Mouse (Mus musculus) midbrain, embryonic 13.5 days (tissue): Measurements from ENCODE around the gene Sptbn4. TPM values are rescaled to one million over a fixed set of nuclear protein-coding genes. Genes with fewer than 3 reads are reported as not detected.
"Not testable (repeated sequence)": the region's sequence is repeated elsewhere in the genome, so short reads cannot be mapped to it uniquely, and the experiment has no call there.

Experiments used
- ATAC-seq: fragments of 200-750 bp; cut with Nextera tagmentation; 2 replicates; pipeline ENCODE4 v1.8.0; 2017; ENCODE audit warnings: mild to moderate bottlenecking, moderate TSS enrichment, moderate library complexity
- H3K27ac ChIP-seq: fragments of 300-500 bp; sonication (generic); 2 replicates; pipeline ENCODE4 v1.5.1; 2015; ENCODE audit warnings: inconsistent platforms, mild to moderate bottlenecking, moderate library complexity
- H3K27me3 ChIP-seq: fragments of 300-500 bp; sonication (generic); 2 replicates; pipeline ENCODE4 v1.6.1; 2015; ENCODE audit warnings: mild to moderate bottlenecking, inconsistent platforms
- H3K36me3 ChIP-seq: fragments of 300-500 bp; sonication (generic); 2 replicates; pipeline ENCODE4 v1.6.1; 2015; ENCODE audit warnings: mild to moderate bottlenecking, inconsistent platforms
- H3K4me1 ChIP-seq: fragments of 300-500 bp; sonication (generic); replicated peaks from 2 replicates; pipeline ENCODE4 v1.6.1; 2015; ENCODE audit warnings: inconsistent platforms
- H3K4me2 ChIP-seq: fragments of 300-500 bp; sonication (generic); replicated peaks from 2 replicates; pipeline ENCODE4 v1.6.1; 2015; ENCODE audit warnings: moderate library complexity, mild to moderate bottlenecking, inconsistent platforms
- H3K4me3 ChIP-seq: fragments of 300-500 bp; sonication (generic); replicated peaks from 2 replicates; pipeline ENCODE4 v1.5.1; 2015; ENCODE audit warnings: mild to moderate bottlenecking, inconsistent platforms
- H3K9ac ChIP-seq: fragments of 300-500 bp; sonication (generic); replicated peaks from 2 replicates; pipeline ENCODE4 v1.6.1; 2015; ENCODE audit warnings: mild to moderate bottlenecking, inconsistent platforms
- H3K9me3 ChIP-seq: fragments of 300-500 bp; sonication (generic); 2 replicates; pipeline ENCODE4 v1.6.1; 2016; ENCODE audit warnings: mild to moderate bottlenecking, inconsistent platforms
- WGBS: fragments of 180-500 bp; shearing (Covaris S2); methylation state at CpG from one replicate; pipeline ENCODE4 v1.1.7; 2015; 5-methylcytosine and 5-hydroxymethylcytosine counted together
- polyA plus RNA-seq: library from polyadenylated mRNA; unstranded; fragments of >200 nt; fragmentation: Nextera tagmentation; extraction: Ambion mirVana; gene quantifications from 2 replicates; pipeline ENCODE4 v1.2.1, GENCODE M21; 2015

The Sptbn4 gene
- 1.1 and 2.2 TPM in 2 replicates for polyA plus RNA-seq

GRCm38 (mm10) chr7:27447419-27448286 is at the start of gene Sptbn4, which contains the start of gene Blvrb:
Sptbn4 (minus strand) TSS chr7:27447686.
Blvrb (plus strand) TSS chr7:27447978.
- Histone ChIP-seq H3K4me3 (peak within 1 kb of the TSS; percentile 63), H3K4me2 (peak within 1 kb of the TSS; percentile 80), H3K27ac (peak within 1 kb of the TSS; percentile 54), H3K4me1 (peaks cover 22% of the 10 kb centered on the region), H3K9ac (peak within 1 kb of the TSS; percentile 81), H3K27me3 (peaks cover 28% of the 10 kb centered on the region), H3K36me3 (no peaks in the 10 kb centered on the region), H3K9me3 (no peaks in the 10 kb centered on the region)
- ATAC-seq: peak; percentile 92
- WGBS: 1% methylated on average over 54 of the region's 54 CpGs

- 93% methylated on average over 9 of the region's 9 CpGs for whole genome bisulfite sequencing
- not testable (repeated sequence) for H3K4me2 ChIP-seq, H3K4me3 ChIP-seq, H3K27me3 ChIP-seq, H3K27ac ChIP-seq, ATAC-seq, H3K9me3 ChIP-seq, H3K4me1 ChIP-seq, H3K9ac ChIP-seq, H3K36me3 ChIP-seq
Measured at GRCm38 (mm10) chr7:27494659-27495367, 47.3 kb upstream of the Sptbn4 start.

- H3K9me3 ChIP-seq: no peaks in the 10 kb centered on the region
Measured at GRCm38 (mm10) chr7:27493450-27493849, 46.0 kb upstream of the Sptbn4 start.

GRCm38 (mm10) chr7:27493022-27493421 is 45.5 kb upstream of the Sptbn4 start:
- Histone ChIP-seq H3K4me2 (no peak overlapping the region), H3K27me3 (peaks cover 16% of the 10 kb centered on the region; the same call in 1 of the 2 replicates), H3K4me3 (no peak overlapping the region), H3K9ac (no peak overlapping the region), H3K27ac (no peak overlapping the region), H3K36me3 (no peaks in the 10 kb centered on the region), H3K4me1 (peaks cover 9% of the 10 kb centered on the region; the same call in 1 of the 2 replicates), H3K9me3 (no peaks in the 10 kb centered on the region)
- 84% methylated on average over 3 of the region's 3 CpGs for WGBS
- ATAC-seq: no peak

More at GRCm38 (mm10) chr7:27493450-27493849, 46.0 kb upstream of the Sptbn4 start:
- no peaks in the 10 kb centered on the region for H3K36me3 ChIP-seq
- H3K27me3 ChIP-seq: peaks cover 16% of the 10 kb centered on the region; the same call in 1 of the 2 replicates
- H3K27ac ChIP-seq: no peak overlapping the region
- WGBS: 88% methylated on average over 5 of the region's 5 CpGs
- H3K9ac ChIP-seq: no peak overlapping the region
- ATAC-seq: no peak
- H3K4me2 ChIP-seq: no peak overlapping the region
- peaks cover 7% of the 10 kb centered on the region; the same call in 1 of the 2 replicates for H3K4me1 ChIP-seq
- no peak overlapping the region for H3K4me3 ChIP-seq

DNA sequence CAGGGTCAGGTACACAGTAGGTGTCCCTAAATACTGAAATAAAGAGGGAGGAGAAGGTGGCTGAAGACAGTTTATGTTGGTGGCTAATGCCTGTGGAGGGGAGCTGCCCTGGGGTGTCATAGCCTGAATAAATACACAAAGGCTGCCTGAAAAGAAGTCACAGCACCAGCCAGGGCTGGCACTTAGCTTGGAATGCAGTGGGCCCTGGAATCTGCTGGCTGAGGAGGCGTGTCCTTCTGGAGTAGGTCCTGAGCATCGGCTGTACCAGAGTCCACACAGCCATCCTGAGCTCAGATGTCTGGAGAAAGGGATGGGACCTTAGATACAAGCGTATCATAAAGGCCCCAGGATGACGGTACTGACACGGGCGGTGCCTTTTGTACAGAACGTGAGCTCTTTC is 44.4 kb upstream of the Sptbn4 start:
- Histone ChIP-seq H3K4me3 (no peak overlapping the region), H3K9ac (no peak overlapping the region), H3K9me3 (no peaks in the 10 kb centered on the region), H3K36me3 (no peaks in the 10 kb centered on the region), H3K27ac (no peak overlapping the region), H3K4me1 (peaks cover 18% of the 10 kb centered on the region; the same call in 1 of the 2 replicates), H3K27me3 (peaks cover 16% of the 10 kb centered on the region; the same call in 1 of the 2 replicates), H3K4me2 (no peak overlapping the region)
- no peak for ATAC-seq
- 79% methylated on average over 7 of the region's 7 CpGs for WGBS

DNA sequence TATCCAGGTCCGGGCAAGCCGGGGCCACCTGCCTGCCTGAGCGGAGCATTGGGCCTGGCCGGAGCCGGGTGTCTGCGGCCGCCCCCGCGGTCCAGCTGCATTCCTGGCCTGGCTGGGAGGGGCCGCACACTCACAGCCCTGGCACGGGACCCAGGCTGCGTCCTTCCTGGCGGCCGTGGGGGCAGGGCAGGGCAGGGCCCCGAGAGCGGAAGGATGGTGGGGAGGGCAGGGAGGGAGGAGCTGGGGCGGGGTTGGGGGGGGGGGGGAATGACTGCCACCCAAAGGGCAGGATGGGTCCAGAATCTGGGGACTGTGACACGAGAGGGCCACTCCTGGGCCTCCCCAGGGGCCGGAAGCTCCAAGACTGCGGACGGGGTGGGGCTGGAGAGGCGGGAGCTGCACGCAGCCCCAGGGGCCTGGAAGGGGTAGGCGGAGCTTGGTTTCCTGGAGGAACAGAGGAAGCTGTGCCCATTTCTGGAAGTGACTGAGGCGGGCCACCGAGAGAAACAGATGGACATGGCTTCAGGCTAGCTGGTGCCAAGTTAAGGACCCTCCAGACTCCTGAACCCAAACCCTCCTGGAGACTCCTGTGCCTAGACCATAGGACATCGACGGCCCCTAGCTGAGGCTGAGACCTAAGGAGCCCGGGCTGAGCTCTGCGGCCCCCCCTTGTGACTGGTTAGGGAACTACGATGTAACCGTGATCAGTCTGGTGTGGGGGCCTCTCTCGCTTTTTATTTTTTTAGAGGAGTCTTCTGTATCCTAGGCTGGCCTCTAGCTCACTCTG is 43.2 kb upstream of the Sptbn4 start:
- Histone ChIP-seq H3K9me3 (no peaks in the 10 kb centered on the region), H3K27ac (peak overlapping the region; percentile 44; the same call in 1 of the 2 replicates), H3K27me3 (peaks cover 17% of the 10 kb centered on the region; the same call in 1 of the 2 replicates), H3K4me2 (peak overlapping the region; percentile 54), H3K4me3 (peak overlapping the region; percentile 34), H3K4me1 (peaks cover 22% of the 10 kb centered on the region; the same call in 1 of the 2 replicates), H3K9ac (peak overlapping the region; percentile 44; the same call in 1 of the 2 replicates), H3K36me3 (no peaks in the 10 kb centered on the region)
- ATAC-seq: peak; percentile 31
- under 1% methylated on average over 32 of the region's 33 CpGs for WGBS

DNA sequence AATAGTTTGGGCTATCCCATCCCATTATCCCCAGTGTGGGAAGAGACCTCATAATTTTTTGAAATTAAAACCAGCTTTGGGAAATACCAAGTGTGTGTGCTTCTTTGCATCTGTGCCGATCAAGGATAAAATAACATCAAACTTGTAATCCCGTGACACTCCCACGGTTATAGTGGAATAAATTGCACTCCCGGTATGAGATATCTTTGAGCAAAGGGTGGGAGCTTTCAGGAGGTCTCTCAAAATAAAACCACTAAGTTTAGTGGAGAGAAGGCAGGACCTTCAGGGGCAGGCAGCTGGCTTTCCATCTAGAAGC is 42.7 kb upstream of the Sptbn4 start:
- no peak for ATAC-seq
- Histone ChIP-seq H3K36me3 (no peaks in the 10 kb centered on the region), H3K9ac (peak overlapping the region; percentile 44; the same call in 1 of the 2 replicates), H3K9me3 (no peaks in the 10 kb centered on the region), H3K4me3 (peak overlapping the region; percentile 34), H3K27ac (peak overlapping the region; percentile 44; the same call in 1 of the 2 replicates), H3K27me3 (peaks cover 22% of the 10 kb centered on the region; the same call in 1 of the 2 replicates), H3K4me2 (peak overlapping the region; percentile 54), H3K4me1 (peaks cover 22% of the 10 kb centered on the region; the same call in 1 of the 2 replicates)
- WGBS: 49% methylated on average over 4 of the region's 4 CpGs

- Histone ChIP-seq H3K36me3 (no peaks in the 10 kb centered on the region), H3K9ac (0 out of 2 replicates have a peak overlapping the region, but pooled peaks have one; percentile 4), H3K4me3 (no peak overlapping the region), H3K4me2 (0 out of 2 replicates have a peak overlapping the region, but pooled peaks have one; percentile 1), H3K27ac (no peak overlapping the region), H3K9me3 (no peaks in the 10 kb centered on the region), H3K27me3 (peaks cover 23% of the 10 kb centered on the region; the same call in 1 of the 2 replicates), H3K4me1 (peaks cover 22% of the 10 kb centered on the region; the same call in 1 of the 2 replicates)
- ATAC-seq: no peak
- 87% methylated on average over 25 of the region's 25 CpGs for WGBS
Measured at GRCm38 (mm10) chr7:27489270-27489869, 41.9 kb upstream of the Sptbn4 start.

- Histone ChIP-seq H3K4me2 (peak overlapping the region; percentile 59), H3K27me3 (peaks cover 23% of the 10 kb centered on the region; the same call in 1 of the 2 replicates), H3K9ac (peak overlapping the region; percentile 76; the same call in 1 of the 2 replicates), H3K4me1 (peaks cover 22% of the 10 kb centered on the region; the same call in 1 of the 2 replicates), H3K36me3 (no peaks in the 10 kb centered on the region), H3K9me3 (no peaks in the 10 kb centered on the region), H3K4me3 (peak overlapping the region; percentile 69), H3K27ac (peak overlapping the region; percentile 86)
- ATAC-seq: no peak
- 2% methylated on average over 13 of the region's 13 CpGs for WGBS
Measured at GRCm38 (mm10) chr7:27487740-27488268, 40.3 kb upstream of the Sptbn4 start.

DNA sequence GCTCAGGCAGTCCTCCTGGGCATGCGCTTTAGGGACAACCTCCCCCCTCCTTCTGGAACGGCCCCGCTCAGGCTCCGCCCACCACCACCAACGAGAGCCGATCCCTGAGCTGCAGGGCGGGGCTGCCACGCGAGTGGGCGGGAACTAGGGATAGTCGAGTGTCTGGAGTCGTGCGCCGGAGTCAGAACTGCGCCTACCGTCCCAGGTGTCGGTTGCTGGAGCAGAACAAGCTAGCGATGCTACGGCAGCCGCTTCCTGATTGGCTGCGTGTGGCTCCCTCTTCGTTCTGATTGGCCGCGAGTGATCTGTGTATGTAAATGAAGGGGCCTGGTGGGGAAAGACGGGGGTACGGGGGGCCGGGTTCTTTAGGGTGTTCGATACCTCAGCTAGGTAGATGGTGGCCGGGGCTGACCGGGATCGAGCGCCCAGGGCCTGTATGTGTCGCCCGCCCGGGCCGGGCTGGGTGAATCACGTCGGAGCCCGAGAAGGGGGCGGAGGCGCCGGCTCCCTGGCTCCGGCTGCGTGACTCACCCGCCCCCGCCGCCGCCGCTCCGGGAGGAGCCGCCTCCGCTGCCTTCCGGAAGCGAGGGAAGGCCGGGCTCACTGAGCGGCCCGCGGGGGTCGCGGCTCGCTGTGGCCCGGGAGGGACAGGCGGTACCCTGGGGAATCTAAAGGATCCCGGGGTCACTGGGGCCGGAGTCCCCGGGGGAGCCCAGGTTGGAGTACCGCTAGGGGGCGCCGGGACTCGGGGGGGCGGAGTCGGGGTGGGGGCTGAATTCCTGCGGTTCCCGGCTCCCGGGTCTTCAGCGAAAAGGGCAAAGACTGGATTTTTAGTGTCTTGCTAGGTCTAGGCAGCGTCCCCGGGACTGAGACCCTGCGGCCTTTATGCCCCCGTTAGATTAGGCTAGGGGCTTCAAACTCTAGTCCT is 39.5 kb upstream of the Sptbn4 start, which contains the start of gene Sertad1:
Sertad1 (plus strand) TSS at position 141 of the 928 bp plus-strand sequence.
- Histone ChIP-seq H3K4me1 (peaks cover 22% of the 10 kb centered on the region; the same call in 1 of the 2 replicates), H3K27me3 (peaks cover 23% of the 10 kb centered on the region; the same call in 1 of the 2 replicates), H3K36me3 (no peaks in the 10 kb centered on the region), H3K4me3 (peak within 1 kb of the TSS; percentile 69), H3K4me2 (peak within 1 kb of the TSS; percentile 59), H3K9me3 (no peaks in the 10 kb centered on the region), H3K9ac (peak within 1 kb of the TSS; percentile 76), H3K27ac (peak within 1 kb of the TSS; percentile 86)
- under 1% methylated on average over 80 of the region's 80 CpGs for WGBS
- peak; percentile 98 for ATAC-seq
